Mouse (Mus musculus): ENCODE measurements around the gene Skint7.
"Not testable (repeated sequence)": the region's sequence is repeated elsewhere in the genome, so short reads cannot be mapped to it uniquely, and the experiment has no call there.

GRCm38 (mm10) chr4:111963241-111963640 lies 9.5 kb upstream of the Skint7 start:
- not testable (repeated sequence) for TF ChIP-seq POLR2A, CTCF (IDR thresholded peaks at IDR 0.05; ENCODE audit: insufficient read depth, low read depth, low read length)
